20 mouse cellular contexts compared by ENCODE assay signal in genomic region chr1:183102153-183102552, GRCm38 (mm10).
DNase-seq lines count a peak whose midpoint lies in the region; ATAC-seq lines count a peak whose summit lies in the region.
"Had no signal": no experiment of that assay in that cellular context is flagged by ENCODE, and none has a peak within 500 bp of the region (broad histone marks: within the 10 kb centered on the region; RNA-seq: fewer than 3 reads in every experiment).

No protein-coding gene starts in this region.

- 65% methylated on average over 8 of the region's 8 CpGs for WGBS in hindbrain, embryonic 11.5 days
- 75% methylated on average over 8 of the region's 8 CpGs for WGBS in hindbrain, embryonic 16.5 days
- 24% methylated on average over 8 of the region's 8 CpGs for WGBS in limb, embryonic 15.5 days

- DNase-seq in hindbrain, embryonic 11.5 days (ENCODE audit: low spot score), result peak; percentile 29
- peak; percentile 65 for DNase-seq in embryo, embryonic 11 days
- peak; percentile 87 for DNase-seq in forelimb bud, embryonic 11.5 days (ENCODE audit: low read depth, low spot score)
- no peak for DNase-seq in kidney, postnatal 4 days
- DNase-seq in urinary bladder, adult 2 months (ENCODE audit: low spot score), result no peak
- DNase-seq in lung, postnatal 10 days, result no peak
- DNase-seq: cerebellum, adult 2 months; heart, postnatal 36 days; kidney, adult 8-10 months; kidney, postnatal 25 days; layer of hippocampus, adult 9-11 months; left cerebral cortex, postnatal 4 days; spleen, adult 18-20 months had no signal

- no peak overlapping the region for H3K9ac ChIP-seq in hindbrain, embryonic 11.5 days (ENCODE audit: low read depth, low read length)
- no peak overlapping the region for H3K9ac ChIP-seq in hindbrain, embryonic 16.5 days (ENCODE audit: low read depth, low read length)
- H3K9ac ChIP-seq in limb, embryonic 15.5 days, result no peak overlapping the region
- H3K9ac ChIP-seq: forebrain, embryonic 12.5 days; heart, embryonic 13.5 days had no signal

- H3K4me1 ChIP-seq in hindbrain, embryonic 11.5 days (replicated peaks; ENCODE audit: control insufficient read depth, insufficient read depth, low read length), result no peaks in the 10 kb centered on the region
- H3K4me1 ChIP-seq in hindbrain, embryonic 16.5 days (ENCODE audit: control insufficient read depth, insufficient read depth, low read depth, low read length), result no peaks in the 10 kb centered on the region
- peaks cover 25% of the 10 kb centered on the region for H3K4me1 ChIP-seq in limb, embryonic 15.5 days
- H3K4me1 ChIP-seq: forebrain, embryonic 12.5 days had no signal

- H3K9me3 ChIP-seq in hindbrain, embryonic 11.5 days (ENCODE audit: control insufficient read depth, low read length), result no peaks in the 10 kb centered on the region
- H3K9me3 ChIP-seq in hindbrain, embryonic 16.5 days (ENCODE audit: control insufficient read depth, low read length), result no peaks in the 10 kb centered on the region
- H3K9me3 ChIP-seq in limb, embryonic 15.5 days, result no peaks in the 10 kb centered on the region
- H3K9me3 ChIP-seq: forebrain, embryonic 12.5 days; heart, embryonic 13.5 days; midbrain, embryonic 10.5 days had no signal

- H3K36me3 ChIP-seq in hindbrain, embryonic 11.5 days (ENCODE audit: control insufficient read depth, insufficient read depth, low read length), result no peaks in the 10 kb centered on the region
- H3K36me3 ChIP-seq in hindbrain, embryonic 16.5 days (ENCODE audit: control insufficient read depth, insufficient read depth, low read length), result peaks cover 3% of the 10 kb centered on the region; the same call in 1 of the 2 replicates
- peaks cover 10% of the 10 kb centered on the region for H3K36me3 ChIP-seq in limb, embryonic 15.5 days
- H3K36me3 ChIP-seq: forebrain, embryonic 12.5 days had no signal

- H3K4me3 ChIP-seq in hindbrain, embryonic 11.5 days (ENCODE audit: low read depth, low read length), result no peak overlapping the region
- no peak overlapping the region for H3K4me3 ChIP-seq in hindbrain, embryonic 16.5 days (ENCODE audit: low read length)
- H3K4me3 ChIP-seq in limb, embryonic 15.5 days, result no peak overlapping the region
- H3K4me3 ChIP-seq: forebrain, embryonic 12.5 days; heart, embryonic 13.5 days; left cerebral cortex, adult 2 months; midbrain, embryonic 10.5 days had no signal

- H3K27ac ChIP-seq in hindbrain, embryonic 11.5 days (ENCODE audit: low read depth, low read length), result no peak overlapping the region
- no peak overlapping the region for H3K27ac ChIP-seq in hindbrain, embryonic 16.5 days (ENCODE audit: low read depth, low read length)
- 0 out of 2 replicates have a peak overlapping the region, but pooled peaks have one; percentile 7 for H3K27ac ChIP-seq in limb, embryonic 15.5 days
- H3K27ac ChIP-seq: forebrain, embryonic 12.5 days; heart, embryonic 13.5 days; left cerebral cortex, adult 2 months; midbrain, embryonic 10.5 days had no signal

- no peak overlapping the region for H3K4me2 ChIP-seq in hindbrain, embryonic 11.5 days (replicated peaks; ENCODE audit: low read depth, low read length)
- H3K4me2 ChIP-seq in hindbrain, embryonic 16.5 days (ENCODE audit: low read length), result no peak overlapping the region
- H3K4me2 ChIP-seq in limb, embryonic 15.5 days, result no peak overlapping the region
- H3K4me2 ChIP-seq: forebrain, embryonic 12.5 days; heart, embryonic 13.5 days had no signal

- ATAC-seq in hindbrain, embryonic 11.5 days (ENCODE audit: low FRiP score), result no peak
- ATAC-seq in hindbrain, embryonic 16.5 days, result no peak
- ATAC-seq in limb, embryonic 15.5 days (ENCODE audit: insufficient number of reproducible peaks, low FRiP score, low TSS enrichment, low read depth), result no peak

- H3K27me3 ChIP-seq in hindbrain, embryonic 11.5 days (ENCODE audit: control insufficient read depth, insufficient read depth, low read length), result no peaks in the 10 kb centered on the region
- no peaks in the 10 kb centered on the region for H3K27me3 ChIP-seq in hindbrain, embryonic 16.5 days (replicated peaks; ENCODE audit: control insufficient read depth, insufficient read depth, low read length)
- no peaks in the 10 kb centered on the region for H3K27me3 ChIP-seq in limb, embryonic 15.5 days
- H3K27me3 ChIP-seq: CH12.LX; forebrain, embryonic 12.5 days; heart, embryonic 13.5 days had no signal

Comparison
In these comparisons a context has a peak if more than half of its experiments do, and no peak if none do; other contexts are left out.
1. DNase-seq: peak in hindbrain, embryonic 11.5 days (single experiment), embryo, embryonic 11 days (single experiment) and forelimb bud, embryonic 11.5 days (single experiment); none in kidney, postnatal 4 days (0 of 2), urinary bladder, adult 2 months (single experiment) and lung, postnatal 10 days (single experiment).